Mouse (Mus musculus): ENCODE data around the gene Lrfn1. TPM values are rescaled to one million over a fixed set of nuclear protein-coding genes. Genes with fewer than 3 reads are reported as not detected.
A peak's percentile ranks its signal among the peaks of the same experiment; 100 is the strongest.

The Lrfn1 gene
- 8.7 and 9.8 TPM in 2 replicates for polyA plus RNA-seq (2014; fragmentation: Nextera tagmentation; extraction: Ambion mirVana)

- DNase-seq (ENCODE audit: low spot score): peak; percentile 56
- 1% methylated on average over 41 of the region's 97 CpGs for WGBS
- H3K4me2 ChIP-seq (ENCODE audit: low read length): peak within 1 kb of the TSS; percentile 77
- peak within 1 kb of the TSS; percentile 84 for H3K4me3 ChIP-seq (ENCODE audit: low read depth, low read length)
- H3K4me1 ChIP-seq (ENCODE audit: control insufficient read depth, insufficient read depth, low read length): peaks cover 7% of the 10 kb centered on the region; the same call in 1 of the 2 replicates
- peak; percentile 83 for ATAC-seq
- peak within 1 kb of the TSS; percentile 58; the same call in 1 of the 2 replicates for H3K27ac ChIP-seq (ENCODE audit: low read depth, low read length)
- no peaks in the 10 kb centered on the region for H3K27me3 ChIP-seq (replicated peaks; ENCODE audit: control insufficient read depth, insufficient read depth, low read length)
- H3K9ac ChIP-seq (ENCODE audit: low read length): peak within 1 kb of the TSS; percentile 90
- H3K36me3 ChIP-seq (ENCODE audit: control insufficient read depth, insufficient read depth, low read length): peaks cover 20% of the 10 kb centered on the region
- H3K9me3 ChIP-seq (replicated peaks; ENCODE audit: control insufficient read depth, low read length): no peaks in the 10 kb centered on the region
Measured at GRCm38 (mm10) chr7:28451531-28452360, at the start of gene Lrfn1. TSS of gene Lrfn1 (plus strand) at chr7:28451980.

- WGBS: 89% methylated on average over 3 of the region's 3 CpGs
- Histone ChIP-seq H3K27ac (ENCODE audit: low read depth, low read length) (no peak overlapping the region), H3K9me3 (replicated peaks; ENCODE audit: control insufficient read depth, low read length) (no peaks in the 10 kb centered on the region), H3K4me2 (ENCODE audit: low read length) (no peak overlapping the region), H3K4me1 (ENCODE audit: control insufficient read depth, insufficient read depth, low read length) (no peaks in the 10 kb centered on the region), H3K4me3 (ENCODE audit: low read depth, low read length) (no peak overlapping the region), H3K9ac (ENCODE audit: low read length) (no peak overlapping the region), H3K36me3 (ENCODE audit: control insufficient read depth, insufficient read depth, low read length) (peaks cover 83% of the 10 kb centered on the region), H3K27me3 (replicated peaks; ENCODE audit: control insufficient read depth, insufficient read depth, low read length) (no peaks in the 10 kb centered on the region)
- ATAC-seq (no peak), DNase-seq (ENCODE audit: low spot score) (no peak)
Measured at GRCm38 (mm10) chr7:28410841-28411475, 40.8 kb upstream of the Lrfn1 start.

GRCm38 (mm10) chr7:28412826-28413225, 39.0 kb upstream of the Lrfn1 start:
- H3K27me3 ChIP-seq (replicated peaks; ENCODE audit: control insufficient read depth, insufficient read depth, low read length): no peaks in the 10 kb centered on the region
- ATAC-seq: no peak
- H3K27ac ChIP-seq (ENCODE audit: low read depth, low read length): no peak overlapping the region
- DNase-seq (ENCODE audit: low spot score): no peak
- H3K9ac ChIP-seq (ENCODE audit: low read length): no peak overlapping the region
- no peak overlapping the region for H3K4me2 ChIP-seq (ENCODE audit: low read length)
- no peaks in the 10 kb centered on the region for H3K4me1 ChIP-seq (ENCODE audit: control insufficient read depth, insufficient read depth, low read length)
- H3K4me3 ChIP-seq (ENCODE audit: low read depth, low read length): no peak overlapping the region
- 87% methylated on average over 4 of the region's 4 CpGs for WGBS
- H3K36me3 ChIP-seq (ENCODE audit: control insufficient read depth, insufficient read depth, low read length): peaks cover 81% of the 10 kb centered on the region
- no peaks in the 10 kb centered on the region for H3K9me3 ChIP-seq (replicated peaks; ENCODE audit: control insufficient read depth, low read length)

- no peaks in the 10 kb centered on the region for H3K9me3 ChIP-seq (replicated peaks; ENCODE audit: control insufficient read depth, low read length)
Measured at GRCm38 (mm10) chr7:28417368-28417767, 34.4 kb upstream of the Lrfn1 start.

GRCm38 (mm10) chr7:28418096-28418670, 33.6 kb upstream of the Lrfn1 start:
- WGBS: 71% methylated on average over 8 of the region's 8 CpGs
- peak; percentile 12 for DNase-seq (ENCODE audit: low spot score)
- no peak for ATAC-seq

More at GRCm38 (mm10) chr7:28417368-28417767, 34.4 kb upstream of the Lrfn1 start:
- DNase-seq (ENCODE audit: low spot score) (no peak), ATAC-seq (no peak)
- no peak overlapping the region for H3K4me2 ChIP-seq (ENCODE audit: low read length)
- peaks cover 86% of the 10 kb centered on the region for H3K36me3 ChIP-seq (ENCODE audit: control insufficient read depth, insufficient read depth, low read length)
- no peaks in the 10 kb centered on the region for H3K4me1 ChIP-seq (ENCODE audit: control insufficient read depth, insufficient read depth, low read length)
- H3K27ac ChIP-seq (ENCODE audit: low read depth, low read length): no peak overlapping the region
- no peak overlapping the region for H3K9ac ChIP-seq (ENCODE audit: low read length)
- no peak overlapping the region for H3K4me3 ChIP-seq (ENCODE audit: low read depth, low read length)
- no peaks in the 10 kb centered on the region for H3K27me3 ChIP-seq (replicated peaks; ENCODE audit: control insufficient read depth, insufficient read depth, low read length)

GRCm38 (mm10) chr7:28419416-28419815, 32.4 kb upstream of the Lrfn1 start:
- H3K9ac ChIP-seq (ENCODE audit: low read length): no peak overlapping the region
- no peak for ATAC-seq
- WGBS: 98% methylated on average over 2 of the region's 2 CpGs
- DNase-seq (ENCODE audit: low spot score): no peak
- no peaks in the 10 kb centered on the region for H3K9me3 ChIP-seq (replicated peaks; ENCODE audit: control insufficient read depth, low read length)
- no peak overlapping the region for H3K4me3 ChIP-seq (ENCODE audit: low read depth, low read length)
- no peaks in the 10 kb centered on the region for H3K27me3 ChIP-seq (replicated peaks; ENCODE audit: control insufficient read depth, insufficient read depth, low read length)
- H3K36me3 ChIP-seq (ENCODE audit: control insufficient read depth, insufficient read depth, low read length): peaks cover 78% of the 10 kb centered on the region
- no peaks in the 10 kb centered on the region for H3K4me1 ChIP-seq (ENCODE audit: control insufficient read depth, insufficient read depth, low read length)
- no peak overlapping the region for H3K27ac ChIP-seq (ENCODE audit: low read depth, low read length)
- no peak overlapping the region for H3K4me2 ChIP-seq (ENCODE audit: low read length)

More at GRCm38 (mm10) chr7:28418096-28418670, 33.6 kb upstream of the Lrfn1 start:
- Histone ChIP-seq H3K36me3 (ENCODE audit: control insufficient read depth, insufficient read depth, low read length) (peaks cover 86% of the 10 kb centered on the region), H3K4me3 (ENCODE audit: low read depth, low read length) (no peak overlapping the region), H3K9me3 (replicated peaks; ENCODE audit: control insufficient read depth, low read length) (no peaks in the 10 kb centered on the region), H3K27me3 (replicated peaks; ENCODE audit: control insufficient read depth, insufficient read depth, low read length) (no peaks in the 10 kb centered on the region), H3K27ac (ENCODE audit: low read depth, low read length) (no peak overlapping the region), H3K4me2 (ENCODE audit: low read length) (no peak overlapping the region), H3K9ac (ENCODE audit: low read length) (no peak overlapping the region), H3K4me1 (ENCODE audit: control insufficient read depth, insufficient read depth, low read length) (no peaks in the 10 kb centered on the region)

- no peak overlapping the region for H3K9ac ChIP-seq (ENCODE audit: low read length)
- H3K27ac ChIP-seq (ENCODE audit: low read depth, low read length): no peak overlapping the region
- peaks cover 60% of the 10 kb centered on the region for H3K36me3 ChIP-seq (ENCODE audit: control insufficient read depth, insufficient read depth, low read length)
- no peak for ATAC-seq
- H3K4me2 ChIP-seq (ENCODE audit: low read length): no peak overlapping the region
- no peak for DNase-seq (ENCODE audit: low spot score)
- no peaks in the 10 kb centered on the region for H3K27me3 ChIP-seq (replicated peaks; ENCODE audit: control insufficient read depth, insufficient read depth, low read length)
- 96% methylated on average over 1 of the region's 1 CpGs for WGBS
- no peaks in the 10 kb centered on the region for H3K4me1 ChIP-seq (ENCODE audit: control insufficient read depth, insufficient read depth, low read length)
- no peaks in the 10 kb centered on the region for H3K9me3 ChIP-seq (replicated peaks; ENCODE audit: control insufficient read depth, low read length)
- no peak overlapping the region for H3K4me3 ChIP-seq (ENCODE audit: low read depth, low read length)
Measured at GRCm38 (mm10) chr7:28423018-28423417, 28.8 kb upstream of the Lrfn1 start.

- Histone ChIP-seq H3K36me3 (ENCODE audit: control insufficient read depth, insufficient read depth, low read length) (peaks cover 28% of the 10 kb centered on the region), H3K4me2 (ENCODE audit: low read length) (no peak overlapping the region), H3K27ac (ENCODE audit: low read depth, low read length) (no peak overlapping the region), H3K9me3 (replicated peaks; ENCODE audit: control insufficient read depth, low read length) (no peaks in the 10 kb centered on the region), H3K4me1 (ENCODE audit: control insufficient read depth, insufficient read depth, low read length) (no peaks in the 10 kb centered on the region; the same call in 1 of the 2 replicates), H3K4me3 (ENCODE audit: low read depth, low read length) (no peak overlapping the region), H3K27me3 (replicated peaks; ENCODE audit: control insufficient read depth, insufficient read depth, low read length) (no peaks in the 10 kb centered on the region), H3K9ac (ENCODE audit: low read length) (no peak overlapping the region)
- DNase-seq (ENCODE audit: low spot score): no peak
- no peak for ATAC-seq
Measured at GRCm38 (mm10) chr7:28427738-28428137, 24.0 kb upstream of the Lrfn1 start.
